Mouse (Mus musculus) heart, adult 8-10 months (tissue): ENCODE measurements around the gene Nts. TPM values are rescaled to one million over a fixed set of nuclear protein-coding genes. Genes with fewer than 3 reads are reported as not detected.
"Not testable (repeated sequence)": the region's sequence is repeated elsewhere in the genome, so short reads cannot be mapped to it uniquely, and the experiment has no call there.

Experiments used
- DNase-seq: peaks from one replicate; pipeline ENCODE4 v3.0.0; 2022; ENCODE audit warnings: low spot score
- total RNA-seq, 4 experiments: library from RNA; stranded (reverse); gene quantifications; 2 replicates each; pipeline ENCODE4 v1.2.4; 2022

The Nts gene
- total RNA-seq: 1 to 10 TPM in 2 of 4 experiments, under 1 TPM in 2; 0.25 to 1.4 (median 0.84) TPM

DNA sequence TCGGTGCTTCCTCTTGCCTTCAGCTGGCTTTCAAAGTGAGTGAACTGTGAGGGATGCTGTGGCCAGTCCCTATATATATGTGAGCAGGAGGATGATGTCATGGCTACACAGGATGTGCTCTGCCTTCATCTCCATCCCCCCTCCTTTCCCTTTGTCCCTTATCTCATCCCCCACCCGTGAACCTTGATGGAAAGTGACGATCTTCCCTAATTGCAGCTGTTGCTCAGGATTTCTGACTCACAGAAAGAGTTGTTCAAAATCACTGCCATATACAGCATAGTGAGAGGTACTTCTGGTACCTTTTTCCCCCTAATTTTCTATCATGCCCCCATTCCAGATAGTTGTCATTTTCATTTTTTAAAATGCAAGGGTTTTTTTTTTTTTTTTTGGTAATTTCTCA lies at the start of gene Nts:
TSS of gene Nts (minus strand) at position 101 of the 400 bp plus-strand sequence.
- DNase-seq: no peak

DNA sequence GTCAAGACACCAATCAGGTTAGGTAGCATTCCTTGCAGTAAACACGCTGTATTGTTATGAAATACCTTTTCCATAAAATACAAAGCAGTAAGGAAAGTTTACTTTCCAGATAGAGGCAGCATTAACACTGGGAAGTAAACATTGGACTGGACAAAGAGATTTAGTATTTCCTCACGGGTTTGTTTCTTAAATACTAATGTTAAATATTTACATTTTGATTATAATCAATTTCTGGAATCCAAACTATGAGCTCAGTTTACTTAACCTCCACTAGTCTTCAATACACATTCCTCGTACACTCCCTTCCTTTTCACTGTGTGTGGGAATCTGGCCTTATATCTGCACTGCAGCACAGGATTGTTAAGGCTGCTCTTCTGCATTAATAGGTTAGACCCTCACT lies 37.6 kb upstream of the Nts start:
- DNase-seq: no peak

DNA sequence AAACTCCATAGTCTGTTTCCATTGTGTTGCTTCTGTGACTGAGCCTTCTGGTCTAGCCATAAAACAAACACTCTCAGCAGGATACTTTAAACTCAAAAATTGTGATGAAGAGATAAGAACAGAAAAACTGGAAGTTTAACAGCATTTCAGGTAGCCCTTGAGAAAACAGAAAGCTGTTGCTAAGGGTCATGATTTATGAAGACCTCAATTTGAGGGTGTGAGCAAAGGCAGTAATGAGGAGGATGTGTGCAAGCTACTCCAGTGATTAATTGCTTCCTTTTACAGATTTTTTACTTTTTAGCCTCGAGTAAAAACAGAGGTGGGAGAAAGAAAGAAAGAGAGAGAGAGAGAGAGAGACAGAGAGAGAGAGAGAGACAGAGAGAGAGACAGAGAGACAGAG lies 23.9 kb upstream of the Nts start:
- DNase-seq: no peak

DNA sequence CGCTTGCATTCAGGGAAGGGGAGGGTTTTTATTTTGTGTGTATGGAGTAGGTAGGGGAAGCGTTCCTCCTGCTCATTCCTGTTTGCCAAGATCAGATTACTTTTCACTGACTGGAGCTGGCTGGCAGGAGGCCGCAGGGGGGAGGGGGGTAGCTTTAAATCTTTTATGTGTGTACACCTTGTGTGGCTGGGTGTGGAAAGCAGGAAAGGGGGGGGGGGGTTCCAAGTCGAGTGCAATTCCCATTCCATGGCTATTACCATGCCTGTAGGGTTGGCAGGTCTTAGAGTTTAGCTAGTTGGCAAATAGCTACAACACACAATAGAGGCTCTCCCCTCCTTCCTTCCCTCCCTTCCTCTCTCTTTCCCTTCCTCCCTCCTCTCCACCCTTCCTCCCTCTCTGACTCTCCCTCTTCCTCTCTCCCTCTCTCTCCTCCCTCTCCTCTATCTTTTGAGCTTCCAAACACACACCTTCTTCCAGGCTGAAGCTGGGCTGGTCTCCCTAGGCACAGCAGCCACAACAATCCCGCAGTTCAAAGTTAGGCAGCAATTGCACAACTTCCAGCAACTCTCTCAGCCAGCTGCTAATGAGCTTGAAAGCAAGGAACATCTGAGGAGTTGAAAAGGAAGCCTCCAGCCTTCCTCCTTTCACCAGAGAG lies 21.6 kb upstream of the Nts start, which contains the start of gene Rassf9:
TSS of gene Rassf9 (plus strand) at position 416 of the 655 bp plus-strand sequence.
- DNase-seq: peak; percentile 36

DNA sequence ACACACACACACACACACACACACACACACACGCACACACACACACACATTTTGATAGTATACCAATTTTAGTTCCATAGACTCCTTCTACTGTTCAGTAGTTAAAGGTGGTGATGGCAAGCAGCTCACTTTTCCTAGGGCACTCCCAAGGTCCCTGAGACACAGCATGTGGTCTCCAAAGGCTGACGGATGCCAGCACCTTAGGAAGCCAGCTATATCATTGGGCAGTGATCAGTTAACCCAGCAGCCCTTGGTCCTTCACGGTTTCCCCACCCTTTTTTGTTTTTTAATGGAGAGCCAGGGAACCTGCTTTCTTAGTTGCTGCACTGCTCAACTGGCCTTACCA lies 21.1 kb upstream of the Nts start:
- DNase-seq: no peak

DNA sequence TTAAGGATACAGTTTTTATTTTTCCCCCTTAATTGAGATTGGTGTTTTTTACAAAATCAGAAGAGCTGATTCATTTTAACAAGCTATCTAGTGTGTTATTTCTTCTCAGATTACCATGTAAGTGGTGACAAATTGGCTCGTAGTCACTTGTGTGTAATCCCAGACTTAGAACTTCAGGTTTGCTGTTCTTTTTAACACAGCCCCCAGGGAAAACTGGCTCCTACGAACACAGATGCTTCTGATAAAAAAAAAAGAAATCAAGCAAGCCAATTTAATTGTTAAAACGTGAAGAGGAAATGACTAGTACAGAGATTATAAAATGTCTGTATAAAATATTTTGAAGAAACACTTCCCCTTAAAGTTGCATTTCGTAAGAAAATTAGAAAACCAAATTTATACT lies 17.1 kb upstream of the Nts start:
- no peak for DNase-seq

DNA sequence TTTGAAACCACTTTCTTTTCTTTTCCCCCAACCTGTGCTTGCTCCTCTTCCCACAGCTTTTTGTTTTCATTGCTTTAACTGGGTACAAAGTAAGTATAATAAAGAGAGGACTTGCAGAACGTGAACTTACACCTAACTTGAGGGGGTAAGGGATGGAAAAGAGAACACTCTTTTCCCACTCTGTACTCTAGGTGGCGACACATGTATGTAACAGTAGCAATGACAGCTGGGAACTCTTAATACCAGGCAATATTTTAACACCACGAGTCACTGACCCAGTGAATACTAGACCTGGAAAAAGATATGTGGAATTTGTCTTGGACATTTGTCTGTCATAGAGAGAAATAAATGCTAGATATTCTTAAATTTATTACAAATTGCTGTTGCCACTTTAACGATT lies 8.5 kb upstream of the Nts start:
- peak; percentile 41 for DNase-seq

DNA sequence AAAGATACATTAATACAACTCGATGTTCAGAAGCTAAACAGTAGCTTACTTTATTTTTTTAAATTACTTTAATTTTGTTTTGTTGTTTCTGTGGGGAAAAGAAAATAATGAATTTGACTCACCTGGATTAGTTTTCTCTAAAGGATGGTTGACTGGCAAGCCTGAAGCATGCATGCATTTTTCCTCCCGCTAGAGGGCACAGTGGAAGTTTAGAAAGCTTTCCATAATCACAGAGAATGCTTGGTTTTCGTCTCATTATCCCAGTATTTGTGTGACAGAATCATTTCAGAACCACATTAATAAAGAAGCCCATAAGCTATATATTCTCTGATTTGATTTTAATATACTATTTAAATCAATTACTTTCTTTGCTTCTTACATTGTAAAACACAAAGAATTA lies 1.5 kb upstream of the Nts start:
- no peak for DNase-seq

DNA sequence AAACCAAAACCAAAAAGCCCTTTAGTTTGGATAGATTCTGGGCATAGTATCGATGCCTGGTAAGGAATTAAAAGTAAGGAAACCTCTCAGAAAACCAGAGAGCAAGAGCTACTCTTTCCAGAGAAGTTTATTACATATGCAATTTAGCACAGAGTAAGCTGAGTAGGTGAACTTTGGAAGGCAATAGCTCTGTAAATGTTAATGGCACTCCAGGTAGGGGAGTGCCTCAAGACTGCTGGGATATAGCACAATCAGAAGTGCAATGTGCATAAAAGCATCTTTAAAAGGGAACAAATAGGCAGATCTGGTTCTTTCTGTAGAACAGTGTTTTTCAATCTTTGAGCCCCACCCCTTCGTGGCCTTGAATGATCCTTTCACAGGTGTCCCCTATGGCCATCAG lies 20.9 kb downstream of the Nts start:
- no peak for DNase-seq

DNA sequence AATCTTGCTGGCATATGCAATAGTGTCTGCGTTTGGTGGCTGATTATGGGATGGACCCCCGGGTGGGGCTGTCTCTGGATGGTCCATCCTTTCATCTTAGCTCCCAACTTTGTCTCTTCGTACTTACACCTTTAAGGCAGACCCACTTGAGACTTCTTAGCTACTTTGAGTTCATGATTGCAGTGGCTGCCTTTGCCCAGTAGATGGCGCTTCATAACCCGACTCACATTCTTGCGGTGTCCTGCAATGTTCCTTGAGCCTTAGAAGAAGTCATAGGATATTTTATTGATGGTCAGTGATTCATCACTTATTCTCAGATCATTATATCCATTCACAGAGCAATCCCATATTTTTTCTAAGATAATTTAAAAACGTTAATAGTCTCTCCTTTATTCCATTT lies 38.5 kb downstream of the Nts start:
- DNase-seq: peak; percentile 11

DNA sequence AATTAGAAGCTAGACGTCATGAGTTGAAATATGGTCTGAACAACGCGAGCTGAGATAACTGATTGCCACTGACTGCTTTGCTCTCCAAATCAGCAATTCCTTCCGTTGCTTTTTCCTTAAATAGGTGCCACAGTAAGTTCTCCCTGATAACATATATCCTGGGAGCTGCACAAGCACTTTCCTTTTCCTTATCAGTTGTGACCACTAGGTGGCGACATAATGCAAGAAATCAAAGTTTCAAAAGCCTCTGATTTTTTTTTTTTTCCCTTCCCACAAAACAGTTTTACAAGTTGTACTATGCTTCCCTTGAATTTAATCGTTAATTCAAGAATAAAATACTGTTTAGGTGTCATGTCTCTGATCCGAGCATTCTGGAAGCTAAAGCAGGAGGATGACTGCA lies 40.8 kb downstream of the Nts start:
- DNase-seq: peak; percentile 31

DNA sequence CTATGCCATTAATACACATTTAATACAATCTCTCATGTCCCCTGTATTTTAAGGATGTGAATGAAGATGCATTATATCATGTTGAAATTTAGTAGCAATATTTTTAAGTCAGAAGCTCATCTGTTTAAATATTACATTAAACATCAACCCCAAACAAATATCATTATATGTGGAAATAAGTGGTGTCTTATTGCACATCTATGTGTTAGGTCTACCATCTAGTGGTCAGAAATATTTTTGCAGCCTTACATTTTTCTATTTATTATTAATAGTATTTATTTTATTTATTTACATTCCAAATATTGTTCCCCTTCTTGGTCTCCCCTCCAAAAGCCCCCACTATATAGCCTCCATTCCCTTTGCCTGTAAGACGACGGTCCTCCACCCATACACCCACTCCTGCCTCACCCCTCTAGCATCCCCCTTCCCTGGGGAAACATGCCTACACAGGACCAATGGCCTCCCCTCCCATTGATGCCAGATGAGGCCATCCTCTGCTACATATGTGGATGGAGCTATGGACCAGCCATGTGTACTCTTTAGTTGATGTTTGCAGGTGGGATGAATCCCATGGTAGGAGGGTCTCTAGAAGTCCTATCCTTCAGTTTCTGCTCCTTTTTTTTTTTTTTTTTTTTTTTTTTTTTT lies 45.3 kb downstream of the Nts start:
- DNase-seq: no peak

DNA sequence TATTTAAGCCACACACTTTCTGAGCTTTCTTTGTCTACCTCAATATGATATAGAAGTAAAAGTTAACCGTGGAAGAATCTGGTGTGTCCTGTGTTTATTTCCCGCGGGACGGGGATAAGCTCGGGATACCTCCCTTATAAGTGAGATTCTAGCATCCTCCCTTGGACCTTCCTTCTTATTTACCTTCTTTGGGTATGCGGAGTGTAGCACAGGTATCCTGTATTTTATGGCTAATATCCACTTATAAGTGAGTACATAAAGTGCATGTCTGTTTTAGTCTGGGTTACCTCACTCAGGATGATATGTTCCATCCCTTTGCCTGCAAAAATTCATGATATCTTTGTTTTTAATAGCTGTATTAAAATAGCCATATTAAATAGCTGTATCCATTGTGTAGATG lies 54.8 kb downstream of the Nts start:
- DNase-seq: not testable (repeated sequence)

DNA sequence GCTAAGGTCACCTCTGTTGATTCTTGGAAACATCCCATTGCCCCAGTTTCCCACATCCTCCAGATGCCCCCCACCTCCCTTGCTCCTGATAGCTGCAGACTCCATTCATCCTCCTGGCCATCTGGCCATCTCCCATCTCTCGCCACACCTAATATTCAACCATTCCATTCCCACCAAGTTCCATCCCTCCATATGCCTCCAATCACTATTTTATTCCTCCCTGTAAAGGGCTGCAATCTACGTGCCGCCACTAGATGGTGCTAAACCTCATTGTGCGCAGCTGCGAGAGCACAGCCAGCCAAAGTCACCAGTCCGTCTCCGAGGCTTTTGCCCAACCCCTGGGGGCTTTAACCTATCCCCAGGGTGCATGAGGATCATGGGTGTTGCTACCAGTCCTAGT lies 55.2 kb downstream of the Nts start:
- DNase-seq: not testable (repeated sequence)

Other genes starting within 250 kb of the Nts start
- 10 to 100 TPM; 10.0 to 12.5 (median 11.9) TPM for gene Rassf9, start 21.7 kb upstream of the Nts start, total RNA-seq